Mouse (Mus musculus) thymus, postnatal 0 days (tissue): ENCODE measurements around the gene Sdr16c6. TPM values are rescaled to one million over a fixed set of nuclear protein-coding genes. Genes with fewer than 3 reads are reported as not detected.

Experiments
- DNase-seq: peaks from one replicate; pipeline ENCODE4 v3.0.0-alpha.2; 2015; ENCODE audit warnings: low spot score
- polyA plus RNA-seq: library from polyadenylated mRNA; unstranded; fragments of >200 nt; fragmentation: Nextera tagmentation; extraction: Ambion mirVana; gene quantifications from 2 replicates; pipeline ENCODE4 v1.2.1, GENCODE M21; 2015

Gene Sdr16c6
- 0.49 and 0.50 TPM in 2 replicates for polyA plus RNA-seq

GRCm38 (mm10) chr4:4077372-4077771 lies at the start of gene Sdr16c6:
Gene Sdr16c6 (minus strand): TSS chr4:4077522.
- no peak for DNase-seq

- no peak for DNase-seq
These were observed 2.9 kb upstream of the Sdr16c6 start for GRCm38 (mm10) chr4:4080180-4080579.

- no peak for DNase-seq
These were observed 1.8 kb upstream of the Sdr16c6 start for GRCm38 (mm10) chr4:4079132-4079531.

DNA sequence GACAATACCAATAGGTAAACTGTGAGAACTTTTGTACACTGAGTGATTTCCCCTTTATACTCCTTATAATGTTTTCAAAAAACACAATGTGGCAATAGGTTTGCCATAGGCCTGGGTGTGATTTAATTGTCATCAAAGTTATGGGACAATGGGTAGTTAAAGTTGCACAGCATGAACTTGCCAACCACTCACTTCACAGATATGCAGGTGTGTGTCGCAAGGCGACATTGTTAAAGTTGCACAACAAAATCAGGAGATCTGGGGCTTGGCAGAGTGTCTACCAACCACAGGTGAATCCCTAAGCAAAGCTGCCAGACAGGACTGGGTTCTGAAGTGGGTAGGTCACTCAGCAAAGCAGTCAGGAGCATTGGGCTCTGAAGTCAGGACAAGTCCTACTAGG lies 1.3 kb downstream of the Sdr16c6 start:
- no peak for DNase-seq

Other genes with a start within 250 kb of the Sdr16c6 start
- gene Gm11808, start 103.9 kb downstream of the Sdr16c6 start, polyA plus RNA-seq: 1,321 and 1,336 TPM in 2 replicates